Mouse (Mus musculus) left cerebral cortex, postnatal 25 days (tissue): ENCODE measurements around the gene Gm3047. TPM values are rescaled to one million over a fixed set of nuclear protein-coding genes. Genes with fewer than 3 reads are reported as not detected.
"Not testable (repeated sequence)": the region's sequence is repeated elsewhere in the genome, so short reads cannot be mapped to it uniquely, and the experiment has no call there.

ENCODE experiments used
- DNase-seq, 2 experiments: peaks; one replicate each; pipeline ENCODE4 v3.0.0; 2022; ENCODE audit warnings: low spot score in 2 of 2, mixed read lengths in 1 of 2
- intact Hi-C: fragments of 180-260 bp; cut with DNase I; formaldehyde crosslinking; loops from one replicate; pipeline ENCODE4 v1.15.1; 2025
- total RNA-seq, 2 experiments: library from RNA; stranded (reverse); gene quantifications; 2 replicates each; pipeline ENCODE4 v1.2.3; 2021

Gene Gm3047
- total RNA-seq: not detected

- DNase-seq, intact Hi-C loops: not testable (repeated sequence)
Measured at GRCm38 (mm10) chr14:4555105-4555504, at the start of gene Gm3047. Gene Gm3047 (plus strand): TSS chr14:4555405.

Other genes with a start within 250 kb of the Gm3047 start
- gene Gm3149, start 238.1 kb upstream of the Gm3047 start, total RNA-seq: not detected
- under 1 TPM; 0.87 to 0.96 TPM for gene 2610042L04Rik, start 220.6 kb upstream of the Gm3047 start, total RNA-seq
- gene Gm3159, start 157.9 kb upstream of the Gm3047 start, total RNA-seq: not detected
- under 1 TPM; 0.46 to 0.94 TPM for gene Gm3164, start 140.0 kb upstream of the Gm3047 start, total RNA-seq
- not detected for gene Gm3173, start 124.4 kb upstream of the Gm3047 start, total RNA-seq
- not detected for gene Gm3182, start 73.7 kb upstream of the Gm3047 start, total RNA-seq
- under 1 TPM; 0.32 to 0.44 TPM for gene Gm8159, start 76.9 kb downstream of the Gm3047 start, total RNA-seq
- under 1 TPM in 1 of 2 experiments, not detected in 1; 0.23 TPM for gene Gm3239, start 108.8 kb downstream of the Gm3047 start, total RNA-seq
- not detected for gene Gm7876, start 153.8 kb downstream of the Gm3047 start, total RNA-seq
- gene Gm3252, start 171.4 kb downstream of the Gm3047 start, total RNA-seq: under 1 TPM in 1 of 2 experiments, not detected in 1; 0.43 TPM
- gene Gm9602, start 220.9 kb downstream of the Gm3047 start, total RNA-seq: not detected